8 mouse cellular contexts compared by ENCODE assay signal in genomic region chr10:75591211-75591894, GRCm38 (mm10). TPM values are rescaled to one million over a fixed set of nuclear protein-coding genes. Genes with fewer than 3 reads are reported as not detected.
DNase-seq lines count a peak whose midpoint lies in the region; ATAC-seq and TF ChIP-seq lines count a peak whose summit lies in the region.

No protein-coding gene starts in this region.

- TF ChIP-seq CTCF in midbrain, postnatal 0 days (IDR thresholded peaks at IDR 0.05): no peak
- TF ChIP-seq CTCF in spleen, adult 2 months (IDR thresholded peaks at IDR 0.05; ENCODE audit: extremely low read depth, insufficient read depth, insufficient read length, insufficient replicate concordance): no peak

- no peak overlapping the region for H3K4me3 ChIP-seq in midbrain, postnatal 0 days (ENCODE audit: low read depth, low read length)
- H3K4me3 ChIP-seq in midbrain, embryonic 13.5 days (replicated peaks): no peak overlapping the region
- H3K4me3 ChIP-seq in liver, embryonic 15.5 days (replicated peaks): no peak overlapping the region
- H3K4me3 ChIP-seq in spleen, adult 2 months (ENCODE audit: extremely low read depth, insufficient read depth, insufficient read length): peak overlapping the region; percentile 58
- no peak overlapping the region for H3K4me3 ChIP-seq in midbrain, embryonic 10.5 days

- intact Hi-C loops in heart, postnatal 10 days (cut with DNase I): no loop called here

- DNase-seq in midbrain, postnatal 0 days (ENCODE audit: low spot score): peak; percentile 4
- peak; percentile 70 to 74 for DNase-seq in heart, postnatal 10 days
- DNase-seq in spleen, adult 2 months (ENCODE audit: low read depth in 1 of 2, low spot score in 2 of 2): peak; percentile 90 to 94
- DNase-seq in urinary bladder, postnatal 14 days (ENCODE audit: low spot score): no peak
- no peak for DNase-seq in midbrain, embryonic 10.5 days (ENCODE audit: low spot score)
- no peak for DNase-seq in right cerebral cortex, postnatal 25 days

- 77% methylated on average over 12 of the region's 12 CpGs for WGBS in midbrain, postnatal 0 days
- WGBS in midbrain, embryonic 13.5 days: 77% methylated on average over 12 of the region's 12 CpGs
- WGBS in liver, embryonic 15.5 days (ENCODE audit: insufficient replicate concordance): 31% methylated on average over 12 of the region's 12 CpGs
- WGBS in spleen, adult 2 months: 30% methylated on average over 12 of the region's 12 CpGs
- 82% methylated on average over 12 of the region's 12 CpGs for WGBS in midbrain, embryonic 10.5 days

- H3K4me2 ChIP-seq in midbrain, postnatal 0 days (ENCODE audit: low read depth, low read length, poor library complexity, severe bottlenecking): no peak overlapping the region
- H3K4me2 ChIP-seq in midbrain, embryonic 13.5 days (replicated peaks): no peak overlapping the region
- H3K4me2 ChIP-seq in liver, embryonic 15.5 days: no peak overlapping the region

- 0 out of 2 replicates have a peak, but pooled peaks cover 3% of the 10 kb centered on the region for H3K4me1 ChIP-seq in midbrain, postnatal 0 days (ENCODE audit: insufficient read depth, low read length)
- H3K4me1 ChIP-seq in midbrain, embryonic 13.5 days (replicated peaks): peaks cover 7% of the 10 kb centered on the region
- 0 out of 2 replicates have a peak, but pooled peaks cover 5% of the 10 kb centered on the region for H3K4me1 ChIP-seq in liver, embryonic 15.5 days (replicated peaks)
- peaks cover 34% of the 10 kb centered on the region; the same call in 1 of the 2 replicates for H3K4me1 ChIP-seq in spleen, adult 2 months (ENCODE audit: control insufficient read depth, insufficient read depth, insufficient read length)
- H3K4me1 ChIP-seq in midbrain, embryonic 10.5 days: peaks cover 14% of the 10 kb centered on the region

- no peak overlapping the region for H3K9ac ChIP-seq in midbrain, postnatal 0 days (replicated peaks; ENCODE audit: low read length, poor library complexity, severe bottlenecking)
- H3K9ac ChIP-seq in midbrain, embryonic 13.5 days (replicated peaks): no peak overlapping the region
- H3K9ac ChIP-seq in liver, embryonic 15.5 days: no peak overlapping the region

- H3K36me3 ChIP-seq in midbrain, postnatal 0 days (ENCODE audit: insufficient read depth, low read length): no peaks in the 10 kb centered on the region
- H3K36me3 ChIP-seq in midbrain, embryonic 13.5 days: no peaks in the 10 kb centered on the region
- no peaks in the 10 kb centered on the region for H3K36me3 ChIP-seq in liver, embryonic 15.5 days (replicated peaks)
- H3K36me3 ChIP-seq in spleen, adult 2 months (ENCODE audit: control insufficient read depth, insufficient read depth, low read length): no peaks in the 10 kb centered on the region
- H3K36me3 ChIP-seq in midbrain, embryonic 10.5 days: no peaks in the 10 kb centered on the region

- TF ChIP-seq POLR2A in spleen, adult 2 months (IDR thresholded peaks at IDR 0.05; ENCODE audit: low read depth, low read length): peak; percentile 68; the same call in 1 of the 2 replicates

- no peak overlapping the region for H3K27ac ChIP-seq in midbrain, postnatal 0 days (ENCODE audit: low read depth, low read length)
- no peak overlapping the region for H3K27ac ChIP-seq in midbrain, embryonic 13.5 days
- peak overlapping the region; percentile 61 for H3K27ac ChIP-seq in liver, embryonic 15.5 days (replicated peaks)
- peak overlapping the region; percentile 97 for H3K27ac ChIP-seq in spleen, adult 2 months (ENCODE audit: insufficient read depth, low read length)
- no peak overlapping the region for H3K27ac ChIP-seq in midbrain, embryonic 10.5 days (replicated peaks)

- H3K27me3 ChIP-seq in midbrain, postnatal 0 days (ENCODE audit: insufficient read depth, low read length): no peaks in the 10 kb centered on the region
- no peaks in the 10 kb centered on the region for H3K27me3 ChIP-seq in midbrain, embryonic 13.5 days
- no peaks in the 10 kb centered on the region for H3K27me3 ChIP-seq in liver, embryonic 15.5 days
- H3K27me3 ChIP-seq in spleen, adult 2 months (ENCODE audit: control insufficient read depth, insufficient read depth, low read length): no peaks in the 10 kb centered on the region
- no peaks in the 10 kb centered on the region for H3K27me3 ChIP-seq in midbrain, embryonic 10.5 days (ENCODE audit: low read depth, poor library complexity, severe bottlenecking)

- H3K9me3 ChIP-seq in midbrain, postnatal 0 days (ENCODE audit: low read length): no peaks in the 10 kb centered on the region
- no peaks in the 10 kb centered on the region for H3K9me3 ChIP-seq in midbrain, embryonic 13.5 days
- no peaks in the 10 kb centered on the region for H3K9me3 ChIP-seq in liver, embryonic 15.5 days (replicated peaks)
- no peaks in the 10 kb centered on the region for H3K9me3 ChIP-seq in midbrain, embryonic 10.5 days (replicated peaks)

- ATAC-seq in midbrain, postnatal 0 days (ENCODE audit: low FRiP score): no peak
- ATAC-seq in midbrain, embryonic 13.5 days: no peak
- peak; percentile 53; the same call in 1 of the 2 replicates for ATAC-seq in liver, embryonic 15.5 days (ENCODE audit: insufficient read depth)

RNA-seq across cellular contexts. Expression of gene Ggt5, which starts 2.2 kb away (rescaled TPM):
- 5.8 and 9.1 TPM in 2 replicates for total RNA-seq in midbrain, postnatal 0 days (2014; rRNA removed)
- polyA plus RNA-seq in midbrain, postnatal 0 days (2015; fragmentation: Nextera tagmentation; extraction: Ambion mirVana): 1.3 and 2.4 TPM in 2 replicates
- 1.9 and 2.4 TPM in 2 replicates for polyA plus RNA-seq in midbrain, embryonic 13.5 days (2015; fragmentation: Nextera tagmentation; extraction: Ambion mirVana)
- 1 to 10 TPM; 6.8 to 8.7 TPM for total RNA-seq in heart, postnatal 10 days (2021)
- polyA plus RNA-seq in liver, embryonic 15.5 days (2015; fragmentation: Nextera tagmentation; extraction: Ambion mirVana): 0.75 and 1.3 TPM in 2 replicates
- 60.0 and 70.9 TPM in 2 replicates for polyA plus RNA-seq in spleen, adult 2 months (2012; rRNA removed)
- 0.56 and 1.2 TPM in 2 replicates for polyA plus RNA-seq in midbrain, embryonic 10.5 days (2016; fragmentation: Nextera tagmentation; extraction: Ambion mirVana)

RNA-seq across cellular contexts. Expression of gene Ggt1, which starts 29.9 kb away (rescaled TPM):
- total RNA-seq in midbrain, postnatal 0 days (2014; rRNA removed): 1.4 and 5.4 TPM in 2 replicates
- 1.0 and 2.0 TPM in 2 replicates for polyA plus RNA-seq in midbrain, postnatal 0 days (2015; fragmentation: Nextera tagmentation; extraction: Ambion mirVana)
- polyA plus RNA-seq in midbrain, embryonic 13.5 days (2015; fragmentation: Nextera tagmentation; extraction: Ambion mirVana): 0.76 and 0.94 TPM in 2 replicates
- not detected for total RNA-seq in heart, postnatal 10 days (2021)
- polyA plus RNA-seq in liver, embryonic 15.5 days (2015; fragmentation: Nextera tagmentation; extraction: Ambion mirVana): 13.8 and 22.1 TPM in 2 replicates
- polyA plus RNA-seq in spleen, adult 2 months (2012; rRNA removed): 15.5 and 19.1 TPM in 2 replicates
- polyA plus RNA-seq in midbrain, embryonic 10.5 days (2016; fragmentation: Nextera tagmentation; extraction: Ambion mirVana): 2.7 and 3.1 TPM in 2 replicates

RNA-seq across cellular contexts. Expression of gene Lrrc75b, which starts 31.2 kb away (rescaled TPM):
- 41.4 and 44.2 TPM in 2 replicates for total RNA-seq in midbrain, postnatal 0 days (2014; rRNA removed)
- polyA plus RNA-seq in midbrain, postnatal 0 days (2015; fragmentation: Nextera tagmentation; extraction: Ambion mirVana): 37.5 and 39.5 TPM in 2 replicates
- 21.4 and 21.8 TPM in 2 replicates for polyA plus RNA-seq in midbrain, embryonic 13.5 days (2015; fragmentation: Nextera tagmentation; extraction: Ambion mirVana)
- 1 to 10 TPM; 1.0 to 1.2 TPM for total RNA-seq in heart, postnatal 10 days (2021)
- 0.06 and 0.15 TPM in 2 replicates for polyA plus RNA-seq in liver, embryonic 15.5 days (2015; fragmentation: Nextera tagmentation; extraction: Ambion mirVana)
- 1.3 and 1.7 TPM in 2 replicates for polyA plus RNA-seq in spleen, adult 2 months (2012; rRNA removed)
- 1.6 and 3.8 TPM in 2 replicates for polyA plus RNA-seq in midbrain, embryonic 10.5 days (2016; fragmentation: Nextera tagmentation; extraction: Ambion mirVana)

RNA-seq across cellular contexts. Expression of gene Susd2, which starts 52.5 kb away (rescaled TPM):
- total RNA-seq in midbrain, postnatal 0 days (2014; rRNA removed): 7.8 and 10.7 TPM in 2 replicates
- 4.8 and 6.4 TPM in 2 replicates for polyA plus RNA-seq in midbrain, postnatal 0 days (2015; fragmentation: Nextera tagmentation; extraction: Ambion mirVana)
- polyA plus RNA-seq in midbrain, embryonic 13.5 days (2015; fragmentation: Nextera tagmentation; extraction: Ambion mirVana): 2.0 and 2.3 TPM in 2 replicates
- 1 to 10 TPM; 2.8 to 3.4 TPM for total RNA-seq in heart, postnatal 10 days (2021)
- polyA plus RNA-seq in liver, embryonic 15.5 days (2015; fragmentation: Nextera tagmentation; extraction: Ambion mirVana): 1.9 and 2.0 TPM in 2 replicates
- 14.8 and 17.3 TPM in 2 replicates for polyA plus RNA-seq in spleen, adult 2 months (2012; rRNA removed)
- polyA plus RNA-seq in midbrain, embryonic 10.5 days (2016; fragmentation: Nextera tagmentation; extraction: Ambion mirVana): 1.6 and 1.9 TPM in 2 replicates

Comparison
In these comparisons a context has a peak if more than half of its experiments do, and no peak if none do; other contexts are left out.
1. DNase-seq: peak in midbrain, postnatal 0 days (single experiment), heart, postnatal 10 days (2 of 2) and spleen, adult 2 months (2 of 2); none in urinary bladder, postnatal 14 days (single experiment), midbrain, embryonic 10.5 days (single experiment) and right cerebral cortex, postnatal 25 days (single experiment).
2. H3K27ac ChIP-seq: peak in liver, embryonic 15.5 days (single experiment) and spleen, adult 2 months (single experiment); none in midbrain, postnatal 0 days (single experiment), midbrain, embryonic 13.5 days (single experiment) and midbrain, embryonic 10.5 days (single experiment).
3. RNA of gene Ggt5, which starts 2.2 kb away (polyA plus RNA-seq): 60.0 to 70.9 TPM in spleen, adult 2 months; 1.9 to 2.4 TPM in midbrain, embryonic 13.5 days, 1.3 to 2.4 TPM in midbrain, postnatal 0 days, 0.75 to 1.3 TPM in liver, embryonic 15.5 days and 0.56 to 1.2 TPM in midbrain, embryonic 10.5 days; every median in the first group is over 10 times any median in the second.